Mouse (Mus musculus): ENCODE results near the gene Lrrc27. TPM values are rescaled to one million over a fixed set of nuclear protein-coding genes. Genes with fewer than 3 reads are reported as not detected.

The Lrrc27 gene
- 5.2 and 5.4 TPM in 2 replicates for polyA plus RNA-seq (2015; fragmentation: Nextera tagmentation; extraction: Ambion mirVana)

DNA sequence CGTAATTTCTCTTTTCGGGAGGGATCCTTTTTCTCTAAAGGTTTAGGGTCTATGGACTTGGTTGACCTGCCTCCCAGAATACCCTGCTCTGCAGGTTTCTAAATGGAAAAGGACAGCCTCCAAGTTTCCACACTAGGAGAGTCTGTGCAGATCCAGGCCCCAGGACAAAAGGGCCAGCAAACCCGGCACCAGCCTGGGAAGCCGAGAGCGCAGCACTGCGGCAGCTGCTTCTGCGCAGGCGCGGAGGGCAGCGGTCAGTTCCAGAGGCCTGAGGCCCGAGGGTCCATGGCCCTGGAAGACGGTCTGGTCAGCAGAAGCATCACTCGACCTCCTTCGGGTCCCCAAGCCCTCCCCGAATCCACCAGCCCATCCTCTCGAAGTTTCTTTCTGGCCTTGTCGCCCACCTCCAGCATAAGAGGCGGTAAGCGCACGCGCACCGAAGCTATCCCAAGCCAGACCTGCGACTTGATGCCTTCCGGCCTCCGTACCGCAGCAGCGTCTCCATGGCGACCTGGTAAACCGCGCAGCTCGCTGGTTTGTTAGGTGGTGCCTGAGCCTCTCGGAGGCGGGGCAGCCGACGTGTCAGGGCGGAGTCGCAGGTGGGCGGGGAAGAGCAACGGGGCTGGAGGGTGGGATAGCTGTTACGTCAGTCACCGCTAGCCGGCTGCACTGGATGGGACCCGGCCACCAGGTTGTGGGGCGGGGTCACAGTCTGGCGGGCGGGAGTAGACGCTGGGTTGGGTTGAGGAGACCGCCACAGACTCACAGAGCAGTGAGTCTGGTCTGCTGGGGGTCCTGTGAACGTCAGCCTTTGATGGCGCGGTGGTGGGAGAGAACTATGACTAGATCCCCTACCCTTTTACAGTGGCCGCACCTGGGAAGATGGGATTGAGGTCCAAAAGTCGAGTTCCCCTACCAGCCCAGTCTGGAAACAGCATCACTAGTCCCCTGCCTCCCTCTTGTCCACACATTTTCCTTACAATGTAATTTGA is at the start of gene Lrrc27, which contains the start of gene Stk32c:
Gene Lrrc27, plus strand, starts transcription at position 235 of the 992 bp plus-strand sequence.
Gene Stk32c, minus strand, starts transcription at position 554 of the 992 bp plus-strand sequence.
- 2% methylated on average over 53 of the region's 53 CpGs for WGBS
- peaks cover 14% of the 10 kb centered on the region for H3K4me1 ChIP-seq (replicated peaks)
- no peaks in the 10 kb centered on the region for H3K9me3 ChIP-seq
- H3K27me3 ChIP-seq, result no peaks in the 10 kb centered on the region
- peak within 1 kb of the TSS; percentile 89 for H3K27ac ChIP-seq (replicated peaks)
- ATAC-seq (ENCODE audit: low read depth), result peak; percentile 98
- H3K4me2 ChIP-seq, result peak within 1 kb of the TSS; percentile 63
- no peaks in the 10 kb centered on the region for H3K36me3 ChIP-seq
- peak within 1 kb of the TSS; percentile 79 for H3K9ac ChIP-seq
- peak within 1 kb of the TSS; percentile 58 for H3K4me3 ChIP-seq

DNA sequence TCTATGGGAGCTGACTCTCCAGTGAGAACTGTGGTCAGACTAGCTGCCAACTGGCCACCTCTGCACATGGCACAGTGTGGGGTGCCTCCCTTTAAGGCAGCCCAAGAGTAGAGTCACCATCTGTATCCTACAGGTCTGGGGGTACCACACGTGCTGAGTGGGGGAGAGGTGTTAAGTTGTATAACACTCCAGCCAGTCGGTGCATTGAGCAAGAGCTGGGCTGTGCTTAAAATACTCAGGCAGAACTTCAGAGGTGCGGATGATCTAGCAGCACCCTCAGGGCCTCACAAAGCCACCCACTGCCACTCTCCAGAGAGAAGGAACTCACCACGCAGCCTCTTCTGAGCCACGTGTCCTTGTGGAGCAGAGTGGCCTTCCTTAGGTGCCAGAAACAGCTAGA is 48.4 kb upstream of the Lrrc27 start:
- Histone ChIP-seq H3K9ac (no peak overlapping the region), H3K4me3 (no peak overlapping the region), H3K4me2 (no peak overlapping the region), H3K27me3 (no peaks in the 10 kb centered on the region), H3K9me3 (peaks cover 22% of the 10 kb centered on the region), H3K4me1 (replicated peaks) (peaks cover 2% of the 10 kb centered on the region; the same call in 1 of the 2 replicates), H3K36me3 (no peaks in the 10 kb centered on the region), H3K27ac (replicated peaks) (no peak overlapping the region)
- 72% methylated on average over 5 of the region's 5 CpGs for WGBS
- no peak for ATAC-seq (ENCODE audit: low read depth)

DNA sequence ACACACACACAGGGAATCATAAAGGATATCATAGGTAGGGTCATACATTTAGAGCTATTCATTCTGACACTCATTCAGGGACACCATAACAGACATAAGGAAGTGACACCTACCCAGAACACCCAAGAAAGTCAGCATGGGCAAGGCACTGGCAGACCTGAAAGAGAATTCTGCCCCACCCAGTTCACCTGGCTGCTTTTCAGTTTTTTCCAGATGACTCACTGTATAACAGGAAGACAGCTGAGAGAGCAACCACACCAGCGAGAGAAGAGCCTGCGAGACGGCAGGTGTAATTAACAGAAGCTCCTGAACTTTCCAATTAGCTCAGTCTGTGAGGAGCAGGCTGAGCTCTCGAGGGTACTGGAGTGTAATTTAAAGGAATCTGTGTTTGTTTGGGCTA is 43.6 kb upstream of the Lrrc27 start:
- Histone ChIP-seq H3K9me3 (peaks cover 22% of the 10 kb centered on the region), H3K4me1 (replicated peaks) (no peaks in the 10 kb centered on the region), H3K36me3 (no peaks in the 10 kb centered on the region), H3K9ac (no peak overlapping the region), H3K4me3 (no peak overlapping the region), H3K27ac (replicated peaks) (no peak overlapping the region), H3K4me2 (no peak overlapping the region), H3K27me3 (no peaks in the 10 kb centered on the region)
- no peak for ATAC-seq (ENCODE audit: low read depth)
- WGBS, result 75% methylated on average over 4 of the region's 4 CpGs

DNA sequence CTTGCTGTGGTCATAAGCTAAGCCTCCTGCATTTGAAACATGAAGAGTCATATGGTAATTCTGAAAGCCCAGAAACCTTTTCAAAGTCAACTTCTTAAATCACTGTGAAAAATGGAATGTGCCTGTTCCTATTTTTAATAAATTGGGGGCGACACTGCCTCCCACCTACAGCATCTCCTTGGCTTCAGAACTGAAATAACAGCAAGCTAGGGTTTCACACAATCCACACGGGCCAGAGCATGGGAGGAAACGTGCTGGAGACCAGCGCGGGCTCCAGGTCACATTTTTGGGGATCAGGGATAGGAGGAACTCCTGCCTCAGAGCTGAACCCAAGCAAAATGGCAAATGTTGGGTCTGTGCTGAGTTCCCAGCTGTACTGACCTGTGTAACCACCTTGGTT is 33.5 kb upstream of the Lrrc27 start:
- H3K4me1 ChIP-seq (replicated peaks), result no peaks in the 10 kb centered on the region
- no peak overlapping the region for H3K4me3 ChIP-seq
- ATAC-seq (ENCODE audit: low read depth), result no peak
- no peaks in the 10 kb centered on the region for H3K9me3 ChIP-seq
- H3K27ac ChIP-seq (replicated peaks), result no peak overlapping the region
- no peaks in the 10 kb centered on the region for H3K27me3 ChIP-seq
- WGBS, result 86% methylated on average over 5 of the region's 5 CpGs
- no peaks in the 10 kb centered on the region for H3K36me3 ChIP-seq
- H3K9ac ChIP-seq, result no peak overlapping the region
- no peak overlapping the region for H3K4me2 ChIP-seq

DNA sequence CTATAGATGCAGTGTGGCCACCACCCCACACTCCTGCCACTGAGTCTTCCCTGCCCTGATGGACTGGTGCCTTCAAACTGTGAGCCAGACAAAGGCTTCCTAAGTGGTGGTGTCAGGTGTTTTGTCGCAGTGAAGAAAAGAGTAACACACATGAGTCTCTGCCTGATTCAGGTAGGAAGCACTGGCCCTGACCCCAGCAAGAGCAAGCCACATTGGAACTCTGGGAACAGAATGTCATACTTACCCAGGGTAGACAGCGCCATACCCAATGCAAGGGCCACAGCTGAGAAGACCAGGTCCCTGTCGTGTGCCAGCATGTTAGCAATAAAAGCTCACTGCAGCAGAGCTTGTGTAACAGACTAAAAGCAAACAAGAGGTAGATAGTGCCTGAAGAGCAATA is 32.7 kb upstream of the Lrrc27 start:
- Histone ChIP-seq H3K27ac (replicated peaks) (no peak overlapping the region), H3K9me3 (no peaks in the 10 kb centered on the region), H3K4me1 (replicated peaks) (no peaks in the 10 kb centered on the region), H3K27me3 (no peaks in the 10 kb centered on the region; the same call in 1 of the 2 replicates), H3K36me3 (no peaks in the 10 kb centered on the region), H3K4me2 (no peak overlapping the region), H3K4me3 (no peak overlapping the region), H3K9ac (no peak overlapping the region)
- ATAC-seq (ENCODE audit: low read depth), result no peak
- 88% methylated on average over 3 of the region's 3 CpGs for WGBS

DNA sequence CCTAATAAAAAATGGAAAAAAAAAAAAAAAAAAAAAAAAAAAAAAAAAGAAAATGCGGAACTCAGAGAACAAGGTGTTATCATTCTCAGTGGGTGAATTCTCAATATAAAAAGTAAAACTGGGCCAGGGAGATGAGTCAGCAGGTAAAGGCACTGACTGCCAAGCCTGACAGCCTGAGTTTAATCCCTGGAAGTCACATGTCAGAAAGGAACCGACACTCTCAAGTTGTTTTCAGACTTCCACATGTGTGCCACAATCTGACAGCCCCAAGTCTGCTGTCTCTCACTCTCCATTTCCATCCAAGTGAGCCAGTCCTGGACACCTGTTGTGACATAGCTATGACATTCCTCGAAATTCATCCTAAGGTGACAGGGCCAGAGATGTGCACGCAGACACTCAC is 28.4 kb upstream of the Lrrc27 start:
- Histone ChIP-seq H3K27ac (replicated peaks) (no peak overlapping the region), H3K4me3 (no peak overlapping the region), H3K27me3 (peaks cover 27% of the 10 kb centered on the region), H3K9ac (no peak overlapping the region), H3K9me3 (no peaks in the 10 kb centered on the region), H3K36me3 (no peaks in the 10 kb centered on the region), H3K4me1 (replicated peaks) (peaks cover 13% of the 10 kb centered on the region), H3K4me2 (no peak overlapping the region)
- WGBS, result 85% methylated on average over 4 of the region's 4 CpGs
- ATAC-seq (ENCODE audit: low read depth), result no peak

DNA sequence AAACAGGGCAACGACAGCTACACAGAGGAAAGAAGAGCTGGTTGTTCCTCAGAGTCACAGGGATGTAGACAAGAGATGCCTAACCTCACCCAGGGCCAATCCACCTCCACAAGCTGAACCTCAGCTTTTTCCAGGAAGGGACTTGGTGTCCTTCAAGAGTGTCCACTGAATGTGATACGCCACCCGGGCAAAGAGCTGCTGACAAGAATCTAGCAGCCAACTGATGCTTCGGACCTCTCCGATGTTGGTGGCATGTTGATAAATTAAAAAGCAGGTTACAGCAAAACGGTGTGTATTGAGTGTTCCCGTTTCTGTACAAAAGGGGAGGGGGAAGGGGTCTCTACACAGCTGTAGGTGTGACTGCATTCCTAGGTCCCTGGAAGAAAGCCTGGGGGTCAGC is 27.9 kb upstream of the Lrrc27 start:
- Histone ChIP-seq H3K9me3 (no peaks in the 10 kb centered on the region), H3K4me3 (no peak overlapping the region), H3K27ac (replicated peaks) (no peak overlapping the region), H3K4me2 (no peak overlapping the region), H3K27me3 (peaks cover 27% of the 10 kb centered on the region), H3K4me1 (replicated peaks) (peaks cover 13% of the 10 kb centered on the region), H3K36me3 (no peaks in the 10 kb centered on the region), H3K9ac (no peak overlapping the region)
- 91% methylated on average over 7 of the region's 7 CpGs for WGBS
- no peak for ATAC-seq (ENCODE audit: low read depth)

DNA sequence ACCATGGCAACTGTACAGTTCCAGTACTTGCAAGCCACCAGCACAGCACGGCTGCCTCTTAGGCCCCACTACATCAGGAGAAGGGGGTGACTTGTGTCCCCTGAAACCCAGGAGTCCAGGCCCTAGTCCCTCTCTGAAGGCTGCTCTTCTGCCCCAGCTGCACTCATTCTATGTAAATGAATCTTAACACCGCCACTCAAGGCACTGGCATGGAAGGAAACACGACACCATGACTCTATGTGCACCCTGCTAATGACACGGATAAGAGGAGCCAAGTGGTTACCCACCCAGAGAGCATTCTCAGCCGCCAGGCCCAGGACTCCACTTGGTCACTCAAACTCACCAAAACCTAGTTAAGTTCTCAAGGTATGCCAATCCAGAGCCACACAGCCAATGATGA is 26.8 kb upstream of the Lrrc27 start:
- Histone ChIP-seq H3K9me3 (no peaks in the 10 kb centered on the region), H3K27me3 (peaks cover 31% of the 10 kb centered on the region), H3K4me3 (no peak overlapping the region), H3K36me3 (no peaks in the 10 kb centered on the region), H3K9ac (no peak overlapping the region), H3K4me2 (no peak overlapping the region), H3K4me1 (replicated peaks) (peaks cover 13% of the 10 kb centered on the region), H3K27ac (replicated peaks) (no peak overlapping the region)
- no peak for ATAC-seq (ENCODE audit: low read depth)
- WGBS, result 46% methylated on average over 5 of the region's 5 CpGs

DNA sequence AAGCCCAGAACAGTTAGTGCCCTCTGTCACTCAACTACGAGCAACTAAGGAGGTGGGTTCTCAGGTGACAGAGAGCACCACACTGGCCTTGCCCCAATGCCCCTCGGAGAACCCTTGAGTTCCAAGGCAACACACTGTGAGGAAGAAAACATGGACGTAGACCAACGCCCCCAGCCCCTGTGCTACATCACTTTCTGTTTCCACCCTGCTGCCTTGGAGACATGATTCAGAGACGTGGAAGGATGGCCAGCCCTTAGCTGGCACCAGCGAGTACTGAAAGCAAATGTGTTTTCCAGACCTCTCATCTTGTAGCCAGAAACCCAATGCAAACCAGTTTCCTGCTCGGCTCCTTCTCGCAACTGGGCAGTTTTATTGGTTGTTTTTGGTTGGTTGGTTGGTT is 26.4 kb upstream of the Lrrc27 start:
- no peak overlapping the region for H3K9ac ChIP-seq
- WGBS, result 69% methylated on average over 8 of the region's 8 CpGs
- H3K4me3 ChIP-seq, result no peak overlapping the region
- no peak overlapping the region for H3K27ac ChIP-seq (replicated peaks)
- H3K4me2 ChIP-seq, result peak overlapping the region; percentile 60
- H3K4me1 ChIP-seq (replicated peaks), result peaks cover 13% of the 10 kb centered on the region
- ATAC-seq (ENCODE audit: low read depth), result no peak
- H3K27me3 ChIP-seq, result peaks cover 31% of the 10 kb centered on the region
- no peaks in the 10 kb centered on the region for H3K9me3 ChIP-seq
- H3K36me3 ChIP-seq, result no peaks in the 10 kb centered on the region

DNA sequence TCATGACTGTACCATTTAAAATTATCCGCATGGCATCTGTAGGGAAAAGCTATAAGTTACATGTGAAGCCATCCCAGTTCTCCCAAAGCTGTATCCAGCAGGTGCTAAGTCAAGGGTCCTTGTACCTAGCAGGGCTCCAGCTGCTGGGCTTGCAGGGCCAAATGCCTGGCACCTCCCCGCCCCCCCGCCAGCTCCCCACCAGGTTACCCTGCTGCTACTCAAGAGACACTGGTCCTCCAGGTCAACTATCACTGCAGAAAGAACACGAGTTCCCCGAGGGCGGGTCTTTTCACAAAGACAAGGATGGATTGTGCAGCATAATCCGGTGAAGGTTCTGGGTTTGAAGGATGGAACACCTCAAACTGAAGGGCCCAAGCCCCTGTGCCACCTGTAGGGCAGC is 25.5 kb upstream of the Lrrc27 start:
- H3K4me2 ChIP-seq, result peak overlapping the region; percentile 60
- peak overlapping the region; percentile 69 for H3K9ac ChIP-seq
- no peaks in the 10 kb centered on the region for H3K9me3 ChIP-seq
- H3K36me3 ChIP-seq, result no peaks in the 10 kb centered on the region
- H3K27ac ChIP-seq (replicated peaks), result no peak overlapping the region
- no peak for ATAC-seq (ENCODE audit: low read depth)
- peaks cover 13% of the 10 kb centered on the region for H3K4me1 ChIP-seq (replicated peaks)
- H3K4me3 ChIP-seq, result peak overlapping the region; percentile 53
- WGBS, result 27% methylated on average over 7 of the region's 7 CpGs
- H3K27me3 ChIP-seq, result peaks cover 31% of the 10 kb centered on the region

DNA sequence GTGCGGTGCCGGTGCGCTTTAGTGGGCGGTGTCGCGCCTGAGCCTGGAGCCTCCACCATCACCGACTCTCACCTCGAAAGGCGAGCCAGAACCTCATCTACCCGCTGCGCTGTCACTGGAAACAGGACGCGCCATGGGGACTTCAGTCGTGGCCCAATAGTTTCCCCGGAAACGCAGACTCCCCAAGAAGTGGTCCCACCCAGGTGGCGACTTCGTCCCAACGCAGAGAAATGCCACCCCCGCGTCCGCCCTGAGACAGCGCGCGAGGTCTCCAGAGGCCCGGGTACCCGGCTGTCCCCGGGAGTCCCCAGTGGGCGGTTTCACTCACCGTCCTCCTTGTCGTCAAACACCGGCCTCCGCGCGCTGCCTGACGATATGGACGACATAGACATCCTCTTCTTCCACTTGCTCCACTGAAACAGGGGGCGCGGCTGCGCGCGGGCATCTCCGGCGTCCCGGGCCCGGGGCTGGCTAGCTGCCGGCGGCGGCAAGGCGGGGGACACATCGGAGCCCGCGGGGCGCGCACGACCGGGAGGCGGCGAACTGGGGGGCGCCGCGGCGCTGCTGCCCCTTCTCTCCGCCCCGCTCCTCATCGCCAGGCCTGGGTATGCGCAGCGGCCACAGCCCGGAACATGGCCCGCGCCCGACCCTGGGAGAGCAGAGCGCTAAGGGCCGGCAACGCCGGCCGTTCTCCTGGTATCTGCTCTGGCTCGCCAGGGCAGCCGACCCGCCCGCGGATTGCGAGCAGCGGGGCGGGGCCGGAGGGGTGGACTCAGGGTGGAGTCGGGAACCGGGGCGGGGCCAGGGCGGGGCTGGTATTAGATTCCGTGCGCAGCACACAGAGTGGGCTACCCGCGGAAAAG is 24.8 kb upstream of the Lrrc27 start:
- ATAC-seq (ENCODE audit: low read depth), result peak; percentile 97
- peaks cover 31% of the 10 kb centered on the region for H3K27me3 ChIP-seq
- H3K4me1 ChIP-seq (replicated peaks), result peaks cover 13% of the 10 kb centered on the region
- WGBS, result under 1% methylated on average over 67 of the region's 94 CpGs
- no peaks in the 10 kb centered on the region for H3K36me3 ChIP-seq
- H3K9me3 ChIP-seq, result no peaks in the 10 kb centered on the region
- peak overlapping the region; percentile 53 for H3K4me3 ChIP-seq
- 0 out of 2 replicates have a peak overlapping the region, but pooled peaks have one; percentile 25 for H3K27ac ChIP-seq (replicated peaks)
- H3K4me2 ChIP-seq, result peak overlapping the region; percentile 60
- H3K9ac ChIP-seq, result peak overlapping the region; percentile 69

All from neural tube, embryonic 13.5 days (tissue).